Mouse (Mus musculus): Measurements from ENCODE around the gene Sgms2. TPM values are rescaled to one million over a fixed set of nuclear protein-coding genes. Genes with fewer than 3 reads are reported as not detected.
A peak's percentile ranks its signal among the peaks of the same experiment; 100 is the strongest.

Gene Sgms2
- polyA plus RNA-seq, 1 experiment from 2014 or later: 9.2 TPM

DNA sequence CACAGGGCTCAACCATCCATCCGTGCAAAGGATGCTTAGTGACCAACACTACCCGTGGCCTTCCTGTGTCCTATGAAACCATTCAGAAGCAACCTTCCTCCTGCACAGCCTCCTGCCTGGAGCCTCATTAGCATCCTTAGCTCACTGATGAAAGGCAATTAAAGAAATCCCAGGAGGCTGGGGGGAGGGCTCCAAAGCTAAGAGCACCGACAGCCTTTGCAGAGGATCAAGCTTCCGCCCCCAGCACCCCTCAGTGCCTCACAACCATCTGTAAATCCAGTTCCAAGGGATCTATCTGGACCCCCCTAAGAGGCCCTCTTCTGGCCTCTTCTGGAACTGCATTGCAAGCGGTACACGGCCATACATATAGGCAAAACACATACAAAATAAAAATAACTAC lies 19.4 kb downstream of the Sgms2 start:
- no peak for ATAC-seq
- DNase-seq: no peak
- Histone ChIP-seq H3K4me2 (ENCODE audit: low read depth, low read length) (no peak overlapping the region), H3K9ac (replicated peaks) (no peak overlapping the region), H3K4me3 (ENCODE audit: low read depth, low read length) (no peak overlapping the region), H3K27me3 (ENCODE audit: insufficient read depth, low read length) (no peaks in the 10 kb centered on the region), H3K27ac (ENCODE audit: low read depth) (no peak overlapping the region), H3K36me3 (replicated peaks; ENCODE audit: insufficient read depth, low read length) (no peaks in the 10 kb centered on the region; the same call in 1 of the 2 replicates), H3K9me3 (ENCODE audit: low read length) (no peaks in the 10 kb centered on the region), H3K4me1 (ENCODE audit: insufficient read depth) (peaks cover 13% of the 10 kb centered on the region)
- TF ChIP-seq CTCF (IDR thresholded peaks at IDR 0.05; ENCODE audit: low read depth): peak; percentile 31
- TF ChIP-seq EP300 (IDR thresholded peaks at IDR 0.05; ENCODE audit: low read depth): no peak
- 67% methylated on average over 6 of the region's 6 CpGs for WGBS (ENCODE audit: insufficient replicate concordance)

DNA sequence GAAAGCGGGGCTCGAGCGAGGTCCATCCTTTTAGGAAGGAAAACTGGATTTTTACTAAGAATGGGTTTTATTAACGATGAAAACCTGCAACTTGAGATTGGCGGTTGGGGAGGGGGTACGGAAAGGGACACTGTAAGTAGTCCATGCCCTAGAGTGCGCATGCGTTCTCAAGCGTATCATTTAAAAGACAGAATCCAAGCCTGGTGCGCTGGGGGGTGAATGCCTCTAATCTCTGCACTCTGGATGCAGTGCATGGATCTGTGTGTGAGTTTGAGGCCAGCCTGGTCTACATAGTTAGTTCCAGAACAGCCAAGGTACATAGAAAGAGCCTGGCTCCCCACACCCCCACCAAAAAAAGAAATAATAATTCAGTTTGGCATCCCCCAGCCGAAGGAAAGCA lies 19.8 kb downstream of the Sgms2 start:
- Histone ChIP-seq H3K9me3 (ENCODE audit: low read length) (no peaks in the 10 kb centered on the region), H3K4me2 (ENCODE audit: low read depth, low read length) (no peak overlapping the region), H3K9ac (replicated peaks) (no peak overlapping the region), H3K4me1 (ENCODE audit: insufficient read depth) (peaks cover 13% of the 10 kb centered on the region), H3K27ac (ENCODE audit: low read depth) (no peak overlapping the region; the same call in 1 of the 2 replicates), H3K27me3 (ENCODE audit: insufficient read depth, low read length) (no peaks in the 10 kb centered on the region), H3K4me3 (ENCODE audit: low read depth, low read length) (no peak overlapping the region), H3K36me3 (replicated peaks; ENCODE audit: insufficient read depth, low read length) (no peaks in the 10 kb centered on the region; the same call in 1 of the 2 replicates)
- TF ChIP-seq EP300 (IDR thresholded peaks at IDR 0.05; ENCODE audit: low read depth) (no peak), CTCF (IDR thresholded peaks at IDR 0.05; ENCODE audit: low read depth) (no peak)
- WGBS (ENCODE audit: insufficient replicate concordance): 78% methylated on average over 11 of the region's 11 CpGs
- ATAC-seq (no peak), DNase-seq (no peak)

DNA sequence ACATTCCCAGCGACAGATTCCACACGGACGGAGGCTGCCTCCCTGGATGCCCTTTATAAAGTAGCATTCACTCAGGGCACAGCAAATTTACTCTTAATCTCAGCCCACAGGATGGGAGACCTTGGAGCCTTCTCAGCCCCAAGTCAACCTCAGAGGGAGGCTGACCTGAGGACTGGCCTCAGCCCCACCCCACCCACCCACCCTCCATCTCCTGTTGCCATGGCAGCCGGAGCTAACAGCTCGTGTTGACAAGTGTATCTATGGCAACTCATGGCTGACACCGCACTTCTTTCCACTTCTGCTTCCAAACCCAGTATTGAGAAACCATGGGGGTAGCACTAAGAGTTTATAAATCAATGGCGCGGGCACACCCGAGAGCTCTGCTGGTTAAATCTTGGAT lies 20.4 kb downstream of the Sgms2 start:
- TF ChIP-seq CTCF (IDR thresholded peaks at IDR 0.05; ENCODE audit: low read depth) (no peak), EP300 (IDR thresholded peaks at IDR 0.05; ENCODE audit: low read depth) (no peak)
- DNase-seq (no peak), ATAC-seq (no peak)
- H3K27me3 ChIP-seq (ENCODE audit: insufficient read depth, low read length): no peaks in the 10 kb centered on the region
- H3K4me1 ChIP-seq (ENCODE audit: insufficient read depth): peaks cover 13% of the 10 kb centered on the region
- peak overlapping the region; percentile 6; the same call in 1 of the 2 replicates for H3K27ac ChIP-seq (ENCODE audit: low read depth)
- H3K9me3 ChIP-seq (ENCODE audit: low read length): no peaks in the 10 kb centered on the region
- H3K4me3 ChIP-seq (ENCODE audit: low read depth, low read length): no peak overlapping the region
- H3K9ac ChIP-seq (replicated peaks): no peak overlapping the region
- no peaks in the 10 kb centered on the region for H3K36me3 ChIP-seq (replicated peaks; ENCODE audit: insufficient read depth, low read length)
- H3K4me2 ChIP-seq (ENCODE audit: low read depth, low read length): no peak overlapping the region
- 46% methylated on average over 9 of the region's 9 CpGs for WGBS (ENCODE audit: insufficient replicate concordance)

DNA sequence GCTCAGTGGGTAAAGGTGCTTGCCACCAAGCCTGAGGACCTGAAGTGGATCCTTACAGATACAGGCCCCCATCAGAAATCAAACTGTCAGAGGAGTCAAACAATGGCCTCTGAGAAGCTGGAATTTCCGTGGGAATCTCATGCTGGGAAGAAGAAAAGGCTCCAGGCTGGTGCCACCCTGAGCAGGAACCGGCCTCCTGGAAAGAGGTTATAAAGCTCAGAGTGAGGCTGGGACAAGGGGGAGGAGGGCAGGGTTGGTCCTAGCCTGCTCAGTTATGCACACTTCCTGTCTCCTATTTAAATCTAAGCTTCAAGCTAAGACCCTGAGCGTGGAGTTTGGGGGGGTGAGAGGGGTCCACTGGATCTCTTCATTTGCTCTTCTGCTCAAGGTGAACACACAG lies 21.6 kb downstream of the Sgms2 start:
- Histone ChIP-seq H3K36me3 (replicated peaks; ENCODE audit: insufficient read depth, low read length) (no peaks in the 10 kb centered on the region), H3K4me3 (ENCODE audit: low read depth, low read length) (no peak overlapping the region), H3K4me2 (ENCODE audit: low read depth, low read length) (no peak overlapping the region), H3K4me1 (ENCODE audit: insufficient read depth) (peaks cover 13% of the 10 kb centered on the region), H3K9ac (replicated peaks) (no peak overlapping the region), H3K27ac (ENCODE audit: low read depth) (no peak overlapping the region), H3K9me3 (ENCODE audit: low read length) (no peaks in the 10 kb centered on the region), H3K27me3 (ENCODE audit: insufficient read depth, low read length) (no peaks in the 10 kb centered on the region)
- ATAC-seq (no peak), DNase-seq (no peak)
- TF ChIP-seq EP300 (IDR thresholded peaks at IDR 0.05; ENCODE audit: low read depth): no peak
- no peak for TF ChIP-seq CTCF (IDR thresholded peaks at IDR 0.05; ENCODE audit: low read depth)
- WGBS (ENCODE audit: insufficient replicate concordance): 52% methylated on average over 3 of the region's 3 CpGs

DNA sequence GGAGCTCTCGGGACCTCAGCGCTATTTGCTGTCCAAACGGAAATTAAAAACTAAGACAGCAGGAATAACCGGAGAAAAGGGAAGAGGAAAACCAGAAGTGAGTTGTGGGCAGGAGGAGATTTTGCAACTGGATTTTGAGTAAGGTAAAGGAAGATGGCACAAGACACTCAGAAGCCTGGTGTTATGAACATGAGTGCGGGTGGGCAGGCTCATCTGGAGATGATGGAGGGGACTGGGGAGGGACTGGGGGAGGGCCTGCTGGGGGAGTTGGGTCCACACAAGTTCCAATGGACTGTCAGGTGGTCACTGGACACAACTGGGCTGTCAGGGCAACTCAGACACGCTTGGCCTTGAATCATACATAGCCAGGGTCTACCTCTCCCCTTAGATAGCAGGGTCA lies 24.8 kb downstream of the Sgms2 start:
- no peaks in the 10 kb centered on the region for H3K36me3 ChIP-seq (replicated peaks; ENCODE audit: insufficient read depth, low read length)
- ATAC-seq: peak; percentile 23; the same call in 1 of the 2 replicates
- H3K4me1 ChIP-seq (ENCODE audit: insufficient read depth): 0 out of 2 replicates have a peak, but pooled peaks cover 2% of the 10 kb centered on the region
- H3K4me2 ChIP-seq (ENCODE audit: low read depth, low read length): 0 out of 2 replicates have a peak overlapping the region, but pooled peaks have one; percentile 35
- H3K27me3 ChIP-seq (ENCODE audit: insufficient read depth, low read length): no peaks in the 10 kb centered on the region
- no peak for DNase-seq
- H3K27ac ChIP-seq (ENCODE audit: low read depth): peak overlapping the region; percentile 48
- H3K9ac ChIP-seq (replicated peaks): no peak overlapping the region
- no peaks in the 10 kb centered on the region for H3K9me3 ChIP-seq (ENCODE audit: low read length)
- 56% methylated on average over 6 of the region's 6 CpGs for WGBS (ENCODE audit: insufficient replicate concordance)
- no peak for TF ChIP-seq CTCF (IDR thresholded peaks at IDR 0.05; ENCODE audit: low read depth)
- TF ChIP-seq EP300 (IDR thresholded peaks at IDR 0.05; ENCODE audit: low read depth): no peak
- H3K4me3 ChIP-seq (ENCODE audit: low read depth, low read length): no peak overlapping the region

DNA sequence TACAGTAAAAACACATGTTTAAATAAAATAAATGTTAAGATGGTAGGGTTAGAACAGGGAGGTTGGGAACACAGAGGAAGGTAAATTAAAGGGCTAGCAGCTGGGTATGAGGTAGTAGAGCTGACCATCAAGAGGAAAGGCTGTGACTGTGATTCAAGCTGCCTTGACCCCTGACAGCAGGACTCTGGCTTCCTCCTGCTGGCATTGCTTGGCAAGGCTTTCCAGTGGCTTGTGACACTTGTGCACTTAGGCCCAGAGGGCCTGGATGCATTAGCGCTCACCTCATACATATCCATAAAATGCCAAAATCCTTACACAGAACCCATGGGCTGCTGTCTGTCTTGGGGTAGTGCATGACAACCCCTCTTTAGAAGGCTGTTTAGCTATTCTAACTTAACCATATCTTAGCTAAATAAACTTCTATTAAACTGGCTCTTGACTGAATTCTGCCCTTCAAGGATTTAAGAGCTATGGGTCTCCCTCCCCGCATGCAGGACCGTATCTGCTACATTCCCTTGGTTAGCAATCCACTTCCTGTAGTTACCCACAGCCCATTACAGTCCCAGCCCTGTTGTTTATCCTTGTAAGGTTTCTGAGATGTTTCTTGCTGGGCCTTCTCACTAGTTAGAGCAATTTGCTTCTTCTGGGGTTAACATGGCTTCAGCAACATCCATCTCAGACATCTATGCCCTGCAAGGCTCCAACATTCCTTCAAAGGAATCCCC lies 25.5 kb downstream of the Sgms2 start:
- H3K27ac ChIP-seq (ENCODE audit: low read depth): peak overlapping the region; percentile 48
- H3K4me1 ChIP-seq (ENCODE audit: insufficient read depth): 0 out of 2 replicates have a peak, but pooled peaks cover 2% of the 10 kb centered on the region
- no peak for ATAC-seq
- H3K4me3 ChIP-seq (ENCODE audit: low read depth, low read length): no peak overlapping the region
- WGBS (ENCODE audit: insufficient replicate concordance): 51% methylated on average over 3 of the region's 3 CpGs
- H3K4me2 ChIP-seq (ENCODE audit: low read depth, low read length): peak overlapping the region; percentile 35; the same call in 1 of the 2 replicates
- no peaks in the 10 kb centered on the region for H3K36me3 ChIP-seq (replicated peaks; ENCODE audit: insufficient read depth, low read length)
- TF ChIP-seq EP300 (IDR thresholded peaks at IDR 0.05; ENCODE audit: low read depth) (no peak), CTCF (IDR thresholded peaks at IDR 0.05; ENCODE audit: low read depth) (no peak)
- H3K9ac ChIP-seq (replicated peaks): no peak overlapping the region
- H3K9me3 ChIP-seq (ENCODE audit: low read length): no peaks in the 10 kb centered on the region
- DNase-seq: no peak
- H3K27me3 ChIP-seq (ENCODE audit: insufficient read depth, low read length): no peaks in the 10 kb centered on the region

All from liver, postnatal 0 days (tissue).